Mouse (Mus musculus): ENCODE results near the gene Hivep3. TPM values are rescaled to one million over a fixed set of nuclear protein-coding genes. Genes with fewer than 3 reads are reported as not detected.

Hivep3 gene
- polyA plus RNA-seq, 1 experiment, result 40.0 TPM

DNA sequence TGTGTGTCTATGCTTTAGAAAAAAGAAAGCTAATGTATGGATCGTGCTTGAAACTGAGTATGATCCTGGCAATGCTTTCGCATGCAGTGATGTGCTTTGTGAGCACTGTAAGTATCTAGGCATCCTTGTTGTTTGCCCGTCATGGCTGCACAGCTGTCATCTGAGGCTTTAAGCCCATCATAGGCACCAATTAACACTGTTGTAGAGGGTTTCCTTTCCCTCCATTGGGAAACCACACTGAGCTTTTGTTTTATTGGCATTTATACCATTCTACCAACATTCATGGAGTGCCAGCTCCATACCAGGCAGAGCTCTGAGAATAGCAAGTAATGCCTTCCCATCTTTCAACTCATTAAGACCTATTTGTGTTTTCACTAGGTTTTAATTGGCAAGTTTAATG lies 42.3 kb downstream of the Hivep3 start:
- whole genome bisulfite sequencing, result 95% methylated on average over 3 of the region's 3 CpGs
- TF ChIP-seq POLR2A (IDR thresholded peaks at IDR 0.05; ENCODE audit: control insufficient read depth, extremely low read depth, insufficient read depth, low read length, poor library complexity) (no peak), CTCF (IDR thresholded peaks at IDR 0.05; ENCODE audit: borderline replicate concordance, control insufficient read depth, extremely low read depth, insufficient read depth, low read length, poor library complexity) (no peak)
- Histone ChIP-seq H3K27me3 (ENCODE audit: control insufficient read depth, insufficient read depth, low read length) (no peaks in the 10 kb centered on the region), H3K4me1 (replicated peaks; ENCODE audit: control insufficient read depth, insufficient read depth, low read length) (no peaks in the 10 kb centered on the region; the same call in 1 of the 2 replicates), H3K4me3 (ENCODE audit: control insufficient read depth, insufficient read depth, low read length) (no peak overlapping the region), H3K36me3 (ENCODE audit: control insufficient read depth, insufficient read depth, low read length) (no peaks in the 10 kb centered on the region), H3K27ac (ENCODE audit: control insufficient read depth, insufficient read depth, low read length) (no peak overlapping the region)
- no peak for DNase-seq

DNA sequence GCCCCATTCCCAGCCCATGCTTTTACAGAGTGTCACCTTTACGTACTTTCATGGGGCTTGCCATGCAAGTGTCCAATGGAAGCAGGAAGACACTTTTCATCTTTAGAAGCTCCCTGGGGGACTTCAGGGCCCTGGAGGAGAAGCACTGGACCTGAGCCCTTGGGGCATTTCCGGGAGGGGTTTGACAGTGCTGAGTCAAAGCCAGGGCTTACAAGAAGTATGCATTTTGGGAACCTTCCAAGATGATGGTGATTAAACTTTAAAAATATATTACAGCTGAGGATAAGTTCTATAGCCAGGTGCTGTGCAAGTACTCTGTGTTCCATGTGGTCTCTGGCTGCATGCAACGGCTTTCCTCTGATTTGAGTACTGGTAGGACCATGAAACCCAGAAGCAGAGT lies 43.6 kb downstream of the Hivep3 start:
- no peak overlapping the region for H3K27ac ChIP-seq (ENCODE audit: control insufficient read depth, insufficient read depth, low read length)
- no peak overlapping the region for H3K4me3 ChIP-seq (ENCODE audit: control insufficient read depth, insufficient read depth, low read length)
- WGBS, result 92% methylated on average over 3 of the region's 3 CpGs
- no peak for DNase-seq
- H3K27me3 ChIP-seq (ENCODE audit: control insufficient read depth, insufficient read depth, low read length), result no peaks in the 10 kb centered on the region
- no peak for TF ChIP-seq POLR2A (IDR thresholded peaks at IDR 0.05; ENCODE audit: control insufficient read depth, extremely low read depth, insufficient read depth, low read length, poor library complexity)
- no peaks in the 10 kb centered on the region for H3K36me3 ChIP-seq (ENCODE audit: control insufficient read depth, insufficient read depth, low read length)
- H3K4me1 ChIP-seq (replicated peaks; ENCODE audit: control insufficient read depth, insufficient read depth, low read length), result no peaks in the 10 kb centered on the region; the same call in 1 of the 2 replicates

DNA sequence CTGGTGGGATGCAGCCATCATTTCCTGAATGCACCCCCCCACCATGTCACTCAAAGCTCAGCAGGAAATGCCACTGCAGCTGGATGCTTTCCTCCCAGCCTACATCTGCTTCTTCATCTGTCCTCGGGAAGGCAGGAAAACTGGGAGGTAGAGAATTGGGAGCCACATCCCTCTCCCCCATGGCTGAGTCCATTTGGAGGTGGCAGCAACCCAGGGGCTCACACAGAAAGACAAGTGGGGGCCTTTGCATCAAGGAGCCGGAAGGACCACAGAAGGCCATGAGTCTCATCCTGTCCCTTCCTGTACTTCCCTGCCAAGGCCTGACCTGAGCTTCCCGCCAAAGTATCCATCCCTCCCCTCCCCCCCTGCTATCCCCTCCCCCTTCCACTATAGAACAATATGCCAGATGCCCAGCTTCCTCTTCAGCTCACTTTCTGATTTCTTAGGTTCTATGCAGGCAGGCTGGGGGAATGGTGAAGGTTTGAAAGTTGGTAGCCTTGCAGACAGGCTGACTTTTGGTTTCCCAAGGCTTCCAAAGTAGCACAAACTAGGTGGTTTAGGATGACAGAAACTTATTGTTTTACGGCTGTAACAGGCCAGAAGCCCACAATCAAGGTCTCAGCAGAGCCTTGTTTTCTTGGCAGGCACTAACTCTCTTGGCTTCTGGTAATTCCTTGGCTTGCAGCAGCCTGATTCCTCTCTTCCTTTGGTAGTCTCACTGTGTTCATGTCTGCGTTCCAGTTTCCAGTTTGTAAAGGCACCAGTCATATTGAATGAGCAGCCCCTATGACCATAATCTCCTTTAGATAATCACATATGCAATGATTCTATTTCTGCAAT lies 46.2 kb downstream of the Hivep3 start:
- DNase-seq, result no peak
- Histone ChIP-seq H3K4me1 (replicated peaks; ENCODE audit: control insufficient read depth, insufficient read depth, low read length) (no peaks in the 10 kb centered on the region; the same call in 1 of the 2 replicates), H3K4me3 (ENCODE audit: control insufficient read depth, insufficient read depth, low read length) (no peak overlapping the region), H3K36me3 (ENCODE audit: control insufficient read depth, insufficient read depth, low read length) (no peaks in the 10 kb centered on the region), H3K27ac (ENCODE audit: control insufficient read depth, insufficient read depth, low read length) (no peak overlapping the region), H3K27me3 (ENCODE audit: control insufficient read depth, insufficient read depth, low read length) (no peaks in the 10 kb centered on the region)
- WGBS, result 77% methylated on average over 5 of the region's 5 CpGs
- TF ChIP-seq CTCF (IDR thresholded peaks at IDR 0.05; ENCODE audit: borderline replicate concordance, control insufficient read depth, extremely low read depth, insufficient read depth, low read length, poor library complexity), result no peak
- no peak for TF ChIP-seq POLR2A (IDR thresholded peaks at IDR 0.05; ENCODE audit: control insufficient read depth, extremely low read depth, insufficient read depth, low read length, poor library complexity)

DNA sequence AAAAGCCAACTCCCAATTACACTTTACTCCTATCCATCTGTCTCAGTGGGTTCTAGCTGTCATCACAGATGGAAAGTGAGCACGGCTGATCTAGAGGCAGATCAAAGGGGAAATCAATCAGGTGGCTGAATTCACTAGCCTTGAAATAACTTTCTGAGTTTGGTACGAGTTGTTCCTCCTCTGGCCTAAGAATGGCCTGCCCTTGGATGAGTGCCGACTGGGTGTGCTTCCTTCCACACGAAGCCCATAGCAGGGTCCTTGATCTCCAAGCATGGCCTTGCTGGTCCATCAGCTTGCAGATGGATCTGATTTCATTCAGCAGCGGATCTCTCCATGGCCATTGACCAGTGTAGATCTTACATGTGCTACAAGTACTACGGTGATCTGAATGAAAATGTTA lies 47.3 kb downstream of the Hivep3 start:
- 92% methylated on average over 6 of the region's 6 CpGs for WGBS
- H3K27me3 ChIP-seq (ENCODE audit: control insufficient read depth, insufficient read depth, low read length), result no peaks in the 10 kb centered on the region
- no peaks in the 10 kb centered on the region; the same call in 1 of the 2 replicates for H3K4me1 ChIP-seq (replicated peaks; ENCODE audit: control insufficient read depth, insufficient read depth, low read length)
- TF ChIP-seq CTCF (IDR thresholded peaks at IDR 0.05; ENCODE audit: borderline replicate concordance, control insufficient read depth, extremely low read depth, insufficient read depth, low read length, poor library complexity), result no peak
- TF ChIP-seq POLR2A (IDR thresholded peaks at IDR 0.05; ENCODE audit: control insufficient read depth, extremely low read depth, insufficient read depth, low read length, poor library complexity), result no peak
- H3K4me3 ChIP-seq (ENCODE audit: control insufficient read depth, insufficient read depth, low read length), result no peak overlapping the region
- no peak for DNase-seq
- H3K27ac ChIP-seq (ENCODE audit: control insufficient read depth, insufficient read depth, low read length), result no peak overlapping the region
- H3K36me3 ChIP-seq (ENCODE audit: control insufficient read depth, insufficient read depth, low read length), result no peaks in the 10 kb centered on the region

DNA sequence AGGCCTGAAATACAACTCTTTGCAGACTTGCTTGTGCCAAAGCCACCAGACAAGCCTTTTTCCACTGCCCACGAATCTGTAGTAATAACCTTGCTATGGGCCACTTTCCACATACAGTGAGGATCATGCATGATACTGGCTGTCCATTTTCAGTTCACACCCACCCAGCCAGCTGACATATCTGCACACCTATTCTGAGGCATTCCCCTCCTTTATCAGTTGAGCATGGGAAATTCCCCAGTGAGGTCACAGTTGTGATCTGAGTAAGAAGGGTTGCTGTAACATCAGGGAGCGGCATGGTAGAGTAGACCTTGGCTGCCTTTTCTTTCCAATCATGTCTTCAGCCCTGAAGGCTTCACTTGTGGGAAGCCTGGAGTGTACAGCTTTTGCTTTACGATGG lies 51.4 kb downstream of the Hivep3 start:
- no peak for DNase-seq
- H3K36me3 ChIP-seq (ENCODE audit: control insufficient read depth, insufficient read depth, low read length), result no peaks in the 10 kb centered on the region
- TF ChIP-seq CTCF (IDR thresholded peaks at IDR 0.05; ENCODE audit: borderline replicate concordance, control insufficient read depth, extremely low read depth, insufficient read depth, low read length, poor library complexity) (no peak), POLR2A (IDR thresholded peaks at IDR 0.05; ENCODE audit: control insufficient read depth, extremely low read depth, insufficient read depth, low read length, poor library complexity) (no peak)
- no peaks in the 10 kb centered on the region for H3K27me3 ChIP-seq (ENCODE audit: control insufficient read depth, insufficient read depth, low read length)
- no peaks in the 10 kb centered on the region for H3K4me1 ChIP-seq (replicated peaks; ENCODE audit: control insufficient read depth, insufficient read depth, low read length)
- WGBS, result 93% methylated on average over 3 of the region's 3 CpGs
- no peak overlapping the region for H3K4me3 ChIP-seq (ENCODE audit: control insufficient read depth, insufficient read depth, low read length)
- no peak overlapping the region for H3K27ac ChIP-seq (ENCODE audit: control insufficient read depth, insufficient read depth, low read length)

DNA sequence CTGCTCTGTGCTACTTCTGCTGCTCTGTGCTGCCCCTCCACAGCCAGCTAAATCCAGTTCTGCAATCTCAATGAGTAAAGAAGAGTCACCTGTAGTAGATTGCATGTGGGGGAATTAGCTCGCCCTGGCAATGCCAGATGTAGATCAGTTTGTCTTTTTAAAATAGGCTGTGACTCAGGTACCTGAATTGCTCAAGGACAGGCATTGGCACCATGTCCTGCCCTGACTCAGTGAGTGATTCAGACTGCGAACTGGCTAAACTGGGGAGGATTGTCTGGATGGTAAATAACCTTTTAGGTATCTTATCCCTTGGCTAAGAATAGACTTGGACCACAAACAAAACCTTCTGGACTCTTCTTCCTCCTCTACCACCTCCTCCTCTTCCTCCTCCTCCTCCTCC lies 52.7 kb downstream of the Hivep3 start:
- WGBS, result 88% methylated on average over 2 of the region's 2 CpGs
- Histone ChIP-seq H3K36me3 (ENCODE audit: control insufficient read depth, insufficient read depth, low read length) (no peaks in the 10 kb centered on the region), H3K4me3 (ENCODE audit: control insufficient read depth, insufficient read depth, low read length) (no peak overlapping the region), H3K27me3 (ENCODE audit: control insufficient read depth, insufficient read depth, low read length) (no peaks in the 10 kb centered on the region), H3K27ac (ENCODE audit: control insufficient read depth, insufficient read depth, low read length) (no peak overlapping the region), H3K4me1 (replicated peaks; ENCODE audit: control insufficient read depth, insufficient read depth, low read length) (no peaks in the 10 kb centered on the region)
- no peak for TF ChIP-seq POLR2A (IDR thresholded peaks at IDR 0.05; ENCODE audit: control insufficient read depth, extremely low read depth, insufficient read depth, low read length, poor library complexity)
- TF ChIP-seq CTCF (IDR thresholded peaks at IDR 0.05; ENCODE audit: borderline replicate concordance, control insufficient read depth, extremely low read depth, insufficient read depth, low read length, poor library complexity), result no peak
- DNase-seq, result no peak

Measured in thymus, adult 2 months (tissue).